Mouse (Mus musculus) MEL-GATA-1-ER (cell line): ENCODE data around the gene Nrxn1.
A peak's percentile ranks its signal among the peaks of the same experiment; 100 is the strongest.

Experiments used
- DNase-seq: peaks from one replicate; pipeline ENCODE4 v3.0.0-alpha.2; 2012; ENCODE audit warnings: low read depth; ENCODE audit errors: extremely low read depth

Nrxn1 gene

GRCm38 (mm10) chr17:90962904-90963531 is 129.9 kb downstream of the Nrxn1 start:
- peak; percentile 2 for DNase-seq

GRCm38 (mm10) chr17:90955221-90955620 is 137.7 kb downstream of the Nrxn1 start:
- no peak for DNase-seq

- DNase-seq, result no peak
Measured at GRCm38 (mm10) chr17:90934929-90935328, 157.9 kb downstream of the Nrxn1 start.

GRCm38 (mm10) chr17:90913320-90913719 is 179.6 kb downstream of the Nrxn1 start:
- no peak for DNase-seq

- DNase-seq, result no peak
Measured at GRCm38 (mm10) chr17:90912746-90913145, 180.1 kb downstream of the Nrxn1 start.

GRCm38 (mm10) chr17:90912341-90912740 is 180.5 kb downstream of the Nrxn1 start:
- DNase-seq, result no peak

- no peak for DNase-seq
Measured at GRCm38 (mm10) chr17:90906118-90907093, 186.5 kb downstream of the Nrxn1 start.

- no peak for DNase-seq
Measured at GRCm38 (mm10) chr17:90905143-90905542, 187.7 kb downstream of the Nrxn1 start.

- no peak for DNase-seq
Measured at GRCm38 (mm10) chr17:90892327-90893259, 200.3 kb downstream of the Nrxn1 start.

- DNase-seq, result no peak
Measured at GRCm38 (mm10) chr17:90891711-90892110, 201.2 kb downstream of the Nrxn1 start.

- DNase-seq, result no peak
Measured at GRCm38 (mm10) chr17:90857225-90857624, 235.6 kb downstream of the Nrxn1 start.

- no peak for DNase-seq
Measured at GRCm38 (mm10) chr17:90843876-90844275, 249.0 kb downstream of the Nrxn1 start.

GRCm38 (mm10) chr17:90843072-90843611 is 249.7 kb downstream of the Nrxn1 start:
- peak; percentile 29 for DNase-seq

GRCm38 (mm10) chr17:90837022-90837414 is 255.9 kb downstream of the Nrxn1 start:
- DNase-seq, result no peak

- DNase-seq, result no peak
Measured at GRCm38 (mm10) chr17:90836154-90837021, 256.5 kb downstream of the Nrxn1 start.

- DNase-seq, result no peak
Measured at GRCm38 (mm10) chr17:90818340-90818739, 274.5 kb downstream of the Nrxn1 start.

GRCm38 (mm10) chr17:90817898-90818297 is 275.0 kb downstream of the Nrxn1 start:
- DNase-seq, result no peak

- DNase-seq, result no peak
Measured at GRCm38 (mm10) chr17:90815306-90815705, 277.6 kb downstream of the Nrxn1 start.

- no peak for DNase-seq
Measured at GRCm38 (mm10) chr17:90813760-90814159, 279.1 kb downstream of the Nrxn1 start.

GRCm38 (mm10) chr17:90812485-90812884 is 280.4 kb downstream of the Nrxn1 start:
- DNase-seq, result no peak
